Mouse (Mus musculus) retina, embryonic 14.5 days (tissue): Measurements from ENCODE around the gene Acvr1b.

ENCODE experiments used
- DNase-seq: peaks from one replicate; pipeline ENCODE4 v3.0.0-alpha.2; 2015; ENCODE audit warnings: low spot score

The Acvr1b gene

DNA sequence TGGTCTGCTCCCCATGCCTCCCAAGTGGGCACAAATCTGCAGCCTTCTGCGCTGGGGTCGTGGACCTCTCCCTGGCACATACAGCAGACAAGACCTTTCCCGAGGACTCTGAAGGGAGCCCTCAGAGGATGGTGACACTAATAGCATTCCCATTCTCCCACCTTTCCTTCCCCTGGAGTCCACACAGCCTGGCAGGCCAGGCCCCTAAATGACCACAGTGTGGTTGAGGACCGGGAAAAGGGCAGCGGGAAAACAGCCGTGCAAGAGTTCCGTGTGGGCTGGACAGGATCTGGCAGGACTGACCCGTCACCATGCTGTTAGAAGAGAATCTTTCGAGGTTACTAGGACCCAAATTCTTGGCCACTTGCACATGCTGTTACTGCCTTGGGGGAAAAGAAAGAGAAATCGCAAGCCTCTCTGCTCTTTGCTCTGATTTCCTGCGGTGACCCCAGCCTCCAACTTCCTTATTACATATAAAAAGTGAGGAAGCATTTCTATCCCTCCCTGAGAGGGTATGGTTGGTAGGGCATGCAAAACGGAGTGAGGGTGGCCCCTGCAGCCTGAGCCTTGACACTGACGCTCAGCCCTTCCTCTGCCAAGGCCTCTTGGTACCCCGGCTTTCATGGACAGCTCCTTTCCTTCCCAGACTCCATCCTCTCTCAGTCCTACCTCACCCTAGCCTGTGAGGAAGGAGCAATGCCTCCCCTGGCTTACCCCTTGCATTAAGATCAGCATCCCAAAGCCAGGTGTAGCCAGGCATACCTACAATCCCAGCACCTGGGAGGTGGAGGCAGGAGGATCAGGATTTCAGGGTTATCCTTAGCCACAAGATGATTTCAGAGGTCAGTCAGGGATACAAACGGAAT, 27.5 kb upstream of the Acvr1b start:
- DNase-seq, result no peak

GRCm38 (mm10) chr15:101147115-101147909, 26.6 kb upstream of the Acvr1b start:
- DNase-seq, result no peak

DNA sequence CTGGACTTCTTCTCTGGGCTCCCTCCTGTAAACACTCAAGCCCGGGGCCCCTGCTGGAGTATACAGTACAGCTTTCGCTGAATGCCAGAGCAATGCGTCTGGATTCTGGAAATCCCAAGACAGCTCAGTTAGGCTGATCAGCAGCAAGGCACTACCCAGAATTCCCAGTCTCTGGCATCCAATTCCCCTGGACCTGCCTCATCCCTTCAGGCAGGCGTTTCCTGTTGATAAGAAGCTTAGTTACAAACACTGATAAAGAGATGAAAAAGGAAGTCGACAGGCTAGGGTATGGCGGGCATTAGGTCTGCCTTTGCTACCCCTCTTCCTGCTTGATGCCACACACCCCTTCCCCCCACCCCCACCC, 26.0 kb upstream of the Acvr1b start:
- no peak for DNase-seq

- no peak for DNase-seq
Observed at GRCm38 (mm10) chr15:101148604-101149003, 25.3 kb upstream of the Acvr1b start.

DNA sequence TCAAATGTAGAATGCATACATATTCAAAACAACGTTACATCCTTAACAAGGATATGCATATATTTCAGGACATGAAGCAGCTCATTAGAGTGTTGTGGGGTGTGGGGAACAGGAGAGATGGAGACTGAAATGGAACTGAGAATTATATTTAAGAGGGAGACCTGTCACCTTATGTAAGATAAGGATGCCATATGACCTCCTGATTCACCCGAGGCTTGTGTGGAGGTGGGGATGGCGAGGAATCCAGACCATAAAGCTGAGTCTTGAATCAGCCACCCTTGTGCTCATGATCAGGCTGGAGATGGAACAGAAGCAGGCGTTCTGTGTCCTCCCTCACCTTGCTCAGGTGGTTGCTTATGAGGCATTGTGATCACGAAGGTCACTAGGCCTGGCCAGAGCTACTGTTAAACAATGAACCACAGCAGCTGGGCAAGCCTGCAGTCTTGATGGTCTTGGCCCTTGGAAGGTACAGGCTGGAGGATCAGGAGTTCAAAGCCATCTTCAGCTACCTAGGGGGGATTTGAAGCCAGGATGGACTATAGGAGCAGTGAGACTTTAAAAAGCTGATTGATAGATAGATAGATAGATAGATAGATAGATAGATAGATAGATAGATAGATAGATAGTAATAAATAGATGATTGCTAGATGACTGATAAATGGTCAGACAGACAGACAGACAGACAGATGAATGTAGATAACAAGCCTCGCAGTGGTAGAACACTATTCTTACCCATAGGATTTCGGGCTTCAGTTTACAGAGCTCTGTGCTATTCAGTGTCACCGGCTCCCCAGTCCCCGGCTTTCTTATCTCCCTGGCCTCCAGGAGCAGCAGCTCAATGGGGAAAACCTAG, 22.2 kb upstream of the Acvr1b start:
- DNase-seq, result no peak

DNA sequence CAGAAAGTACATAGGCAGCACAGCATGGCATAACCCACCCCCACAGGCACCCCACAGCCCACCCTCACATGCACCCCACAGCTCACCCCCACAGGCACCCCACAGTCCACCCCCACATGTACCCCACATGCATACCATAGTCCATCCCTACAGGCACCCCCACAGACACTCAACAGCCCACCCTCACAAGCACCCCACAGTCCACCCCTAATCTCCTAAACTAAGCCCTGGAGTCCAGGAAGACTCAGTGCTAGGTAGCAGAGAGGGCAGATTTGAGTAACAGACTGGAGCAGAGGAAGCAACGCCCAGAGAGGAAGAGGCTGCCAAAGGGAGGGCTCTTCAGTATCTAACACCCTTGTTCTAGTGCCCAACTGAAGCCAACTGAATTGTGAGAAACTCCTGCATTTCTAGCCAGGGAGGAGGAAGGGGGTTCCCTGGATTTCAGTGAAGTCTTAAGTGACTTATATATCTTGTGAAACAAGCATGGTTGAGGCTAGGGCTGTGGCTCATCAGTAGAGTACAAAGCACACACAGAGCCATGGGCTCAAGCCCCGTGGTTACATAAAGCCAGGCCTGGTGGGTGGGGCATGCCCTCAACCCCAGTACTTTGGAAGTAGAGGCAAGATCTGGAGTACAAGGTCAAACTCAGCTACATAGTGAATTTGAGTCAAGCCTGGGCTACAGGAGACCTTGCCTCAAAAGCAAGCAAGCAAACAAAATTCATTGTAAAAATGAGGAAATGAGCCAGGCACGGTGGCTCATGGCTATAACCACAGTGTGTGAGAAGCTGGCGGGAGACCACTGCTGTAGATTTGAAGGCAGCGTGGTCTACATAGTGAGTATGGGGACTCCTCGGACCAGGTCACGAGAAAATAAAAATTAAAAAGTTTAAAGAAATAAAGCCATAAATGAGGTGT, 18.9 kb upstream of the Acvr1b start:
- no peak for DNase-seq

DNA sequence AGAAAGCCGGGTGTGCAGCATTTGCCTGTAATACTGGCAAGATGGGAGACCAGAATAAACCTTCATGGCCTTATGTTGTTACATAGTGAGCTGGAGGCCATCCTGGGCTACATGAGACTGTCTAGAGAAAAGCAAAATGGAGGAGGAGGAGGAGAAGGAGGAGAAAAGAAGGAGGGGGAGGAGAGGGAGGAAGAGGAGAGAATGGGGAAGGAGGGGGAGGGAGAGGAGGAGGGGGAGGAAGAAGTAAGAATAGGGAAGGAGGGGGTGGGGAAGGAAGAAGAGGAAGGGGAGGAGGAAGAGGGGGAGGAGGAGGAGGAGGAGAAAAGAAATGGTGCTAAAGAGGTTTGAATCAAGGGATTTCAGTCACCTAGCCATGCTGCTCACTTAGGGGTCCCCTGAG, 13.7 kb upstream of the Acvr1b start:
- DNase-seq, result no peak

DNA sequence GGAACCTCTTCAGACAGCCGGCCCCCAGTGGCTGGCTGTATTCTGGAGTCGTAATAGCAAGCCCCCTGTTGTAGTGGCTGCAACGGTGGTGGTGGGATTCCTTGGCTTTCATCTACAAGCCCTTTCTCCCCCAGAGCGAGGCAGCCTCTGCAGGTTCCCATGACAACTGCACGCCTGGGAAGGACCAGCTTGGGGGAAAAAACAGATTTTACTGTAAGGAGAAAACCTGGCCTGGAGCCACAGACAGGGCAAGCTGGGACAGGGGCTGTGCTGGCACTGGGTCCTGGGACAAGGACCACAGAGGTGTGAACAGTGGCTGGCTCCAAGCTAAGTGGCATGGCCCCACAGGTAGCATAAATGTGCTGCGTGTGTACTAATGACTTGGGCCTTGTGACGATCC, 13.3 kb upstream of the Acvr1b start:
- DNase-seq, result no peak

- no peak for DNase-seq
Observed at GRCm38 (mm10) chr15:101161534-101161933, 12.3 kb upstream of the Acvr1b start.

DNA sequence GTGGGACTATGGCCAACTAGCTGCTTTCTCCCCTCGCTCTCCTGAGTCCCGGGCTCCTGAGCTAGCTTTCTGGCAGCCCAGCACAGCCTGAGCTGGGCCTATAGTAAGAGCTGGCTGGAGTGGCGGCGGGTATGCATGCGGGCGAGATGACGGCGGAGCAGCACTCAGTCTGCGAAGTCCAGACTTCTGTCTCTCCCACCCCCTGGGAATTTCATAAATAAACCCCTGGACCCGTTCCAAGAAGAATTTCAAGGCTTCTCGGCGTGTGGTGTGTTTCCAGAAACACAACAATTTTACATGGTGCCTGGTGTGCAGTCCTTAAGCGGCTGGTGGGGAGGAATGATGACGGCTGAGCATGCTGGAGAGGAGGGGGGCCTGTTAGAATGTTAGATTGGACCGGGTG, 10.8 kb upstream of the Acvr1b start:
- no peak for DNase-seq

- DNase-seq, result no peak
Observed at GRCm38 (mm10) chr15:101163854-101164253, 10.0 kb upstream of the Acvr1b start.

- no peak for DNase-seq
Observed at GRCm38 (mm10) chr15:101164291-101164690, 9.6 kb upstream of the Acvr1b start.

- DNase-seq, result no peak
Observed at GRCm38 (mm10) chr15:101165658-101166437, 8.0 kb upstream of the Acvr1b start.

GRCm38 (mm10) chr15:101167553-101167952, 6.3 kb upstream of the Acvr1b start:
- no peak for DNase-seq

- DNase-seq, result no peak
Observed at GRCm38 (mm10) chr15:101169910-101170309, 4.0 kb upstream of the Acvr1b start.

- no peak for DNase-seq
Observed at GRCm38 (mm10) chr15:101170413-101170980, 3.4 kb upstream of the Acvr1b start.

DNA sequence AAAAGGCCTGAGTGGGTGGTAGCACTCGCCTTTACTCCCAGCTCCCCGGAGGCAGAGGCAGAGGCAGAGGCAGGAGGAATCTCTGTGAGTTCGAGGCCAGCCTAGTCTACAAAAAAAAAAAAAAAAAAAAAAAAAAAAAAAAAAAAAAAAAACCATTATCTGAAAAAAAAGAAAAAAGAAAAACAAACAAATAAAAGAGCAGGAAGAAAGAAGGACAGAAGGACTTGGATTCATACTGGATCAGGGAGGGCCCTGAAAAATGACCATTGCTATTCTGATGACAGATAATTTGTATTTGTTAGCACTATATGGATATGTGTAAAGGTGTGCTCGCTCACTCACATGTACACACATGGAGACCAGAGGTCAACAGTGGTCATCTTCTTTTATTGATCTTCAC, 2.6 kb upstream of the Acvr1b start:
- no peak for DNase-seq

GRCm38 (mm10) chr15:101172016-101172415, 1.9 kb upstream of the Acvr1b start:
- DNase-seq, result no peak

DNA sequence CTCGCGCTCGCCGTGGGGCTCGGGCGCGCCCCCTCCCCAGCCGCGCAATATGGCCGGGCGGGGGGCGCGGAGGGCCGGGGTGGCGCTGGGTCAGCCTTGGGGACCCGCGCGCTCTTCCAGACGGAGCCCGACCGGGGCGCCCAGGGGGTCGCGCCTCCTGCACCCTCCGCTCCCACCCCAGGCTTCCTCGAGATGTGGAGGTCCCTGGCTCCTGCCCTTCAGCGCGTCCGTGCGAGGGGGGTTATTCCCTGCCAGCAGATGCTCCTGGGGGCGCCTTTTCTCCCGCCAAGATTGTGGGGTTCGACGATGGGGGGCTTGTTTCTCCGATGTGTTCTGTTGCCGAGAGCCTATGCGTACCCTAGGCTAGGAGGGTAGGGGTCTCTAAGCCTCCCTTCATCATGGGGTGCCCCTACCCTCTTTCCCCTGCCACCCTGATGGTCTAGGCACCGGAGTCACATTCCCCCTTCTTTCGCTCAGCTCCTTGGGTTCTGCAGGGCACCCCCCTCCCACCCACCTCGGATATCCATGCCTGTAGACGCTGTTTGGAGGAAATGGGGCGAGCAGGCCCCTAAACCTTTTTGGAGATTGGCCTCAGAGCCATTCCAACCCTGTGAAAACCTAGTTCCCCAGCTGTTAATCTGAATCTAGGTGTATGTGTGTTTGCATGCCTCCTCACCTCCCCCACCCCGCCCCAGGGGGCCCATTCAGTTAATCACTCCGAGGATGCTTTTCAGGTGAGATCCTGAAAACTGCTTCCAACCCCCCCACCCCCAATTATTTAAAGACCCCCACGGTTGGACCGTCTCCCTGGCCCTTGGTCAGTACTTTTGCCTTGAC, 645 bp downstream of the Acvr1b start:
- no peak for DNase-seq
